Mouse (Mus musculus) MEL (cell line): ENCODE measurements around the gene Zfp830. TPM values are rescaled to one million over a fixed set of nuclear protein-coding genes. Genes with fewer than 3 reads are reported as not detected.

ENCODE experiments used
- DNase-seq: peaks from one replicate; pipeline ENCODE4 v3.0.0; 2011; ENCODE audit warnings: low read depth, low spot score
- H3K27ac ChIP-seq: 2 replicates; pipeline ENCODE4 v1.5.1; 2012; ENCODE audit warnings: low read depth, mild to moderate bottlenecking, control low read depth, low read length, moderate library complexity; ENCODE audit not compliant: control insufficient read depth
- H3K27me3 ChIP-seq, 2 experiments: fragments of 150-350 bp in 1 of 2; sonication (generic) in 1 of 2; 2 replicates each; pipeline ENCODE4 v1.6.1; 2012; ENCODE audit warnings: low read length in 2 of 2, mild to moderate bottlenecking in 2 of 2, improper control_type of control experiment in 1 of 2, moderate library complexity in 1 of 2; ENCODE audit not compliant: insufficient read depth in 2 of 2, control insufficient read depth in 1 of 2
- H3K36me3 ChIP-seq, 2 experiments: 2 replicates each; pipeline ENCODE4 v1.6.1; 2012 to 2014; ENCODE audit warnings: low read length in 2 of 2, improper control_type of control experiment in 1 of 2, inconsistent platforms in 1 of 2, mild to moderate bottlenecking in 1 of 2; ENCODE audit not compliant: insufficient read depth in 2 of 2, control insufficient read depth in 1 of 2
- H3K4me1 ChIP-seq, 2 experiments: fragments of 150-350 bp in 1 of 2; sonication (generic) in 1 of 2; 2 replicates each; pipeline ENCODE4 v1.6.1; 2012; ENCODE audit warnings: low read length in 2 of 2, improper control_type of control experiment in 1 of 2, mild to moderate bottlenecking in 1 of 2; ENCODE audit not compliant: insufficient read depth in 2 of 2, control insufficient read depth in 1 of 2
- H3K4me3 ChIP-seq, 2 experiments: fragments of 150-350 bp in 1 of 2; sonication (generic) in 1 of 2; 2 replicates each; pipeline ENCODE4 v1.5.1; 2012; ENCODE audit warnings: low read depth in 2 of 2, low read length in 2 of 2, mild to moderate bottlenecking in 2 of 2, moderate library complexity in 2 of 2, control low read depth in 1 of 2, improper control_type of control experiment in 1 of 2; ENCODE audit not compliant: control insufficient read depth in 1 of 2, insufficient read depth in 1 of 2
- H3K79me2 ChIP-seq: 2 replicates; pipeline ENCODE4 v1.6.1; 2012; ENCODE audit warnings: mild to moderate bottlenecking, low read length, moderate library complexity; ENCODE audit not compliant: control insufficient read depth, poor library complexity, insufficient read depth
- H3K9ac ChIP-seq: 2 replicates; pipeline ENCODE4 v1.6.1; 2012; ENCODE audit warnings: low read depth, mild to moderate bottlenecking, control low read depth, low read length, moderate library complexity; ENCODE audit not compliant: control insufficient read depth, poor library complexity, severe bottlenecking
- H3K9me3 ChIP-seq: fragments of 150-350 bp; sonication (generic); replicated peaks from 2 replicates; pipeline ENCODE4 v1.6.1; 2012; ENCODE audit warnings: mild to moderate bottlenecking, low read length, improper control_type of control experiment, moderate library complexity; ENCODE audit not compliant: insufficient read depth
- CHD1 ChIP-seq: IDR thresholded peaks from 2 replicates; pipeline ENCODE4 v1.6.1; 2012; ENCODE audit warnings: low read depth, mild to moderate bottlenecking, inconsistent platforms, low read length, improper control_type of control experiment
- CTCF ChIP-seq, 3 experiments: IDR thresholded peaks in 2 of 3; conservative IDR thresholded peaks in 1 of 3; 2 replicates each; pipeline ENCODE4 v1.5.1; 2011 to 2012; ENCODE audit warnings: low read length in 3 of 3, low read depth in 2 of 3, mild to moderate bottlenecking in 2 of 3, improper control_type of control experiment in 1 of 3, inconsistent platforms in 1 of 3, mixed read lengths in 1 of 3, moderate library complexity in 1 of 3; ENCODE audit not compliant: control insufficient read depth in 1 of 3, insufficient read depth in 1 of 3, poor library complexity in 1 of 3, severe bottlenecking in 1 of 3
- ELF1 ChIP-seq: IDR thresholded peaks from 2 replicates; pipeline ENCODE4 v1.6.1; 2014; ENCODE audit warnings: low read depth, mild to moderate bottlenecking, inconsistent platforms, low read length, improper control_type of control experiment, moderate library complexity
- ETS1 ChIP-seq: IDR thresholded peaks from 2 replicates; pipeline ENCODE4 v1.6.1; 2012; ENCODE audit warnings: low read depth, mild to moderate bottlenecking, inconsistent platforms, low read length, improper control_type of control experiment, moderate library complexity
- GABPA ChIP-seq: IDR thresholded peaks from 2 replicates; pipeline ENCODE4 v1.6.1; 2012; ENCODE audit warnings: low read depth, mild to moderate bottlenecking, inconsistent platforms, low read length, improper control_type of control experiment, moderate library complexity
- HCFC1 ChIP-seq: IDR thresholded peaks from 2 replicates; pipeline ENCODE4 v1.6.1; 2012; ENCODE audit warnings: low read depth, mild to moderate bottlenecking, inconsistent platforms, low read length, improper control_type of control experiment, moderate library complexity
- MAX ChIP-seq: IDR thresholded peaks from 2 replicates; pipeline ENCODE4 v1.6.1; 2011; ENCODE audit warnings: low read length, improper control_type of control experiment
- MAZ ChIP-seq: IDR thresholded peaks from 2 replicates; pipeline ENCODE4 v1.6.1; 2012; ENCODE audit warnings: low read depth, mild to moderate bottlenecking, inconsistent platforms, low read length, improper control_type of control experiment
- MXI1 ChIP-seq: IDR thresholded peaks from 2 replicates; pipeline ENCODE4 v1.6.1; 2011; ENCODE audit warnings: mild to moderate bottlenecking, low read depth, low read length, improper control_type of control experiment
- MYB ChIP-seq: IDR thresholded peaks from 2 replicates; pipeline ENCODE4 v1.6.1; 2011; ENCODE audit warnings: mild to moderate bottlenecking, low read depth, low read length, improper control_type of control experiment
- POLR2A ChIP-seq, 2 experiments: IDR thresholded peaks; 2 replicates each; pipeline ENCODE4 v1.6.1; 2011 to 2012; ENCODE audit warnings: low read length in 2 of 2, mild to moderate bottlenecking in 2 of 2, control low read depth in 1 of 2, improper control_type of control experiment in 1 of 2, low read depth in 1 of 2, moderate library complexity in 1 of 2; ENCODE audit not compliant: control insufficient read depth in 1 of 2, insufficient read depth in 1 of 2, poor library complexity in 1 of 2
- SIN3A ChIP-seq: IDR thresholded peaks from 2 replicates; pipeline ENCODE4 v1.6.1; 2012; ENCODE audit warnings: low read length, improper control_type of control experiment, inconsistent platforms
- SMC3 ChIP-seq: IDR thresholded peaks from 2 replicates; pipeline ENCODE4 v1.6.1; 2011; ENCODE audit warnings: low read depth, low read length, improper control_type of control experiment
- polyA plus RNA-seq, 2 experiments: library from polyadenylated mRNA; stranded (reverse) in 1 of 2; unstranded in 1 of 2; fragments of >175 nt in 1 of 2; fragments of >200 nt in 1 of 2; gene quantifications; 2 replicates each; pipeline versions ENCODE4 v1.2.1 to v1.2.4; 2012; ENCODE audit warnings: low replicate concordance in 2 of 2, low read depth in 1 of 2; ENCODE audit not compliant: insufficient read length in 2 of 2, insufficient read depth in 1 of 2, missing spikeins in 1 of 2
- total RNA-seq: library from RNA; depleted of rRNA; stranded (reverse); fragments of 300-350 nt; gene quantifications from 2 replicates; pipeline ENCODE4 v1.2.3, GENCODE M21; 2012

Gene Zfp830
- total and polyA plus RNA-seq, 3 experiments: 43.4 to 51.4 TPM; not detected in 1

DNA sequence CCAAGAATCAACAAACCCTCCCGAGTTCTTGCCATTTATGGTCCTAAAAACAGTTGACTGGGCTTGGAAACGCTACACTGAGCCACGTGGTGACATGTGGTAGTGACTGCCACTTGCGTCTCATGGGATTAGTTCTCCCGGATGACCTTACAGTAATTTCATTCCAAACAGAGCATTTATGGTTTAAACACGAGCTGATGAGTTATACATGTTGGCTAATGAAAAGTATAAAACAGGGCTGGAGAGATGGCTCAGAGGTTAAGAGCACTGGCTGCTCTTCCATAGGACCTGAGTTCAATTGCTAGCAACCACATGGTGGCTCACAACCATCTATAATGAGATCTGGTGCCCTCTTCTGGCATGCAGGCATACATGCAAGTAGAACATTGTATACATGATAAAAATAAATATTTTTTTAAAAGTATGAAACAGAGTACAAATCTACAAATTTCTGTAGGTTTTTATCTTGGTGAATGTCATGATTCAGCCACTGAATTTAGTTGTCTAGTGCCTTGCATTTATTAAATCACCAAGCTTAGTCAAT lies 1.8 kb upstream of the Zfp830 start (continued):
- TF ChIP-seq SIN3A (peak; percentile 22; the same call in 1 of the 2 replicates), GABPA (no peak)

DNA sequence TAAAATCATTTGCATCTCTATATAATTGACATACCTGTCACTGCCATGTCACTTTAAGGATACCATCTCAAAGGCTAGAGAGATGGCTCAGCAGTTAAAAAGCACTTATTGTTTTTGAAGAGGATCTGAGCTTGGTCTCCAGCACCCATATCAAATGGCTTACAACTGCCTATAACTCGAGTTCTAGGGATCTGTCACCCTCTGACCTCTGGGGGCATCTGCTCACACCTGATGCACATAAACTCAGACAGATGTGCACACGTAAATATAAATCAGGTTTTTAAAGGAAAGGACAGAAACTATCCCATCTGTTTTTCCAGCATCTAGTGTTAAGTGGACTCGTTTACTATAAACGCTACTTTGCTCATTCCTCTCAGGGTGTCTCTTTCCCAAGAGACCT lies 884 bp upstream of the Zfp830 start:
- Histone ChIP-seq H3K79me2 (peaks cover 23% of the 10 kb centered on the region), H3K4me1 (peaks cover 5 to 15% of the 10 kb centered on the region in 2 experiments)
- DNase-seq: peak; percentile 74

DNA sequence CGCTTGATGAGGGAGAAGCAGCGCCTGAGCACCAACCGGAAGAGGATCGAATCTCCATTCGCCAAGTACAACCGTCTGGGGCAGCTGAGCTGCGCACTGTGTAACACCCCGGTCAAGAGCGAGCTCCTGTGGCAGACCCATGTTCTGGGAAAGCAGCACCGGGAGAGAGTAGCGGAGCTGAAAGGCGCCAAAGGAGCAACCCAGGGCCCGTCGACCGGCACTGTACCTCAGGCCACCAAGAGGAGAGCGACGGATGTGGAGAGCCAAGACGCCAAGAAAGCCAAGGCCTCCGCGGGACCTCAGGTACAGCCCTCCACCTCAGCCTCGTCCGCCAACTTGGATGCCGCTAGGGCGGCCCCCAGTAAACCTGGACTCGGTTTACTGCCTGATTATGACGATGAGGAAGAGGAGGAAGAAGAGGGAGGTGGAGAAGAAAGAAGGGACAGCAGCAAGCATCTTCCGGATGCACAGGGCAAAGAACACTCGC lies 336 bp downstream of the Zfp830 start:
- Histone ChIP-seq H3K79me2 (peaks cover 24% of the 10 kb centered on the region), H3K4me3 (peak overlapping the region; percentile 77 to 89), H3K9me3 (no peaks in the 10 kb centered on the region), H3K27me3 (no peaks in the 10 kb centered on the region), H3K36me3 (peaks cover 4 to 29% of the 10 kb centered on the region in 2 experiments; a peak in 3 of 4 replicates), H3K4me1 (peaks cover 0 to 15% of the 10 kb centered on the region in 2 experiments; a peak in 3 of 4 replicates), H3K9ac (peak overlapping the region; percentile 90), H3K27ac (peak overlapping the region; percentile 84)
- DNase-seq: no peak
- TF ChIP-seq HCFC1 (no peak), ELF1 (no peak), MAX (no peak), CHD1 (peak; percentile 55; the same call in 1 of the 2 replicates), POLR2A (IDR thresholded peaks at IDR 0.05; ENCODE audit: control insufficient read depth in 1 of 2, insufficient read depth in 1 of 2, low read depth in 1 of 2, low read length in 2 of 2, poor library complexity in 1 of 2) (peak in 1 of 2 experiments; percentile 96; a peak in 1 of 4 replicates), MXI1 (peak; percentile 21; the same call in 1 of the 2 replicates), SIN3A (0 out of 2 replicates have a peak, but pooled peaks have one; percentile 7)

More for the DNA sequence above, 884 bp upstream of the Zfp830 start:
- Histone ChIP-seq H3K27ac (peak overlapping the region; percentile 88), H3K9me3 (no peaks in the 10 kb centered on the region), H3K27me3 (no peaks in the 10 kb centered on the region), H3K36me3 (peaks cover 3 to 24% of the 10 kb centered on the region in 2 experiments; a peak in 2 of 4 replicates), H3K4me3 (peak overlapping the region; percentile 75 to 89), H3K9ac (peak overlapping the region; percentile 77)
- TF ChIP-seq MAX (0 out of 2 replicates have a peak, but pooled peaks have one; percentile 1), SIN3A (no peak; the same call in 1 of the 2 replicates), SMC3 (0 out of 2 replicates have a peak, but pooled peaks have one; percentile 1), MYB (no peak), CTCF (IDR thresholded peaks at IDR 0.05 in 2 of 3, conservative IDR thresholded peaks at IDR 0.05 in 1 of 3; ENCODE audit: control insufficient read depth in 1 of 3, insufficient read depth in 1 of 3, low read depth in 2 of 3, low read length in 3 of 3, poor library complexity in 1 of 3, severe bottlenecking in 1 of 3) (peak in 2 of 3 experiments; percentile 11 to 22; a peak in 3 of 6 replicates), MAZ (no peak), ETS1 (0 out of 2 replicates have a peak, but pooled peaks have one; percentile 18)
